Mouse (Mus musculus) adrenal gland, adult 2 months (tissue): ENCODE measurements around the gene Pax7. TPM values are rescaled to one million over a fixed set of nuclear protein-coding genes. Genes with fewer than 3 reads are reported as not detected.

Source experiments
- DNase-seq: peaks from one replicate; pipeline ENCODE4 v3.0.0; 2021
- polyA plus RNA-seq: library from polyadenylated mRNA; depleted of rRNA; stranded (reverse); fragments of >200 nt; gene quantifications from 2 replicates; pipeline ENCODE4 v1.2.3, GENCODE M21; 2012
- total RNA-seq, 2 experiments: library from RNA; stranded (reverse); gene quantifications; 2 replicates each; pipeline ENCODE4 v1.2.3; 2021

Gene Pax7
- total and polyA plus RNA-seq, 3 experiments: not detected

DNA sequence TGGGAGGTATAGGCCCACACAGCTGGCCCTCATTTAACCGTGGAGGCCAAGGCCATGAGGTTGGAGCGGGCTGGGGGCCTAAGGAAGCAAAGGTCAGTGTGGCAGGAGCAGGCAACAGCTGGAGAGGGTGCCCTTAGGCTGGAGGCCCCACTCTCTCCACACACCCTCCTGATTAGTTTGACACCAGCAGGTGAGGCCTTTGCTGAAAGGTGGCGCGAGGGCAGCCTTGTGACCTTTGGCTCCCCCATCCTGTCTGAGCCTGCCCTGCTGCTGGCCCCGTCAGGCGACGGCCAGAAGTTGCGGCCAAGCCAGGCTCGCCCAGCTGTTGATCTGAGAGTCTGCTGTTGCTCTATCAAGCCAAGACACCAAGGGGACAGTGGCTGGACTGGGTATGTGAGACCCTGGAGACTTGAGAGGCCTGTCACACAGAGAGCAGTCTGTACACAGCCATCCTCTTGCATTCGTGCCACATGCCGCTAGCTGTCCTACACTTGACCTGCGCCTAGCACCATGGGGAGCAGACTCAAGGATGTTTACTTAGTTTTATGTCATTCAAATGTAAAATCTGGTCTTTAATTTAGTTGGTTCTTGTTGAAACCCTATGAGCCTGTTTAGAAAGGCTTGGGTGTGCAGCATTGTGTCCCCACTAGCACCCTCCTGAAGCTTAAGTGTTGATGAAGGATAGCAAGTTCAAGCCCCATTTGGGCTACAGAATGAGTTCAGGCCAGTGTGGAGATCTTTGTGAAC is 86.0 kb downstream of the Pax7 start:
- no peak for DNase-seq

DNA sequence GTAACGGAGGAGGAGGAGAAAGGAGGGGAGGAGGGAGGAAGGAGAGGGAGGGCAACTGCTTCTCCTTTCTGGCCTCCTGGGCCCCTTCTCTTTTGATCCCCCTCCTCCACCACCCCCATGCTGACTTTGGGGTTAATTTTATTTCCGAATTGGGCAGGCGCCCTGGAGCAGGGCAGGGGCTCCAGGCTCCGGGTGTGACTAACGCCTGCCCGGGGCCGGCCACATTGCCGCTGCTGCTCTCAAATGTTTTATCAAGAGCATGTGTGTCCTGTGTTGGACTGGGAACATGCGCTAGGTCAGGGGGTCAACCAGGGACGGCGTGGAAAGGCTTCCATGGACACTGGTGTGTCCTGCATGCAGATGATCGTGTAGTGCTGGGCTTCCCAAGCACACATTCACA is 87.2 kb downstream of the Pax7 start:
- DNase-seq: no peak

DNA sequence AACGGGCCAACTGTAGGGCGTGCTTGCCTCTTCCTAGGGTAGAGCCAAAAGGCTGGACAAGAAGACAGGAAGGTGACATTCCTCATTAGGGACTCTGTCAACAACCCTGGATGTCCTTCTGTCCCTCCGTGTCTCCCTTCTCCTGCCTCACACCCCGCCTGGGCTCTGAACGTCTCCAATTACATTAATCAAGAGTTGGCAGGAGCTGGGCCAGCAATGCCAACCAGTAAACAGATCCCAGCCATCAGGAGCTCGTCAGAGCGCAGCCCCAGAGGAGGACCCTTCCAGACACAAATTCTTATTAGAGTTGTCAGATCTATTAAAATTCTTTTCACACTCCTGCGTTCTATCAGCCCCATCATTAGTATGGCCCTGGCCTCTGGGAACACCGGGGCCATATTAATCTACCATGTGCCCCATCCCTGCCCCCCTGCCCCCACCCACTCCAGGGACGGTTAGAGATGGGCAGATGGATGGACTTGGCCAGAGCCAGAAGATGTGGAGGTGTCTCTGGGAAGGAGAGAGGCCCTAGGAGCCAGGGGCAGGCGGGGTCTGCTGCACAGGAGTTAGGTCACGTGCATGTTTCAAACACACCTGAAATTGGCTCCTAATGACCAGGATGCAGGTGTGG is 88.4 kb downstream of the Pax7 start:
- DNase-seq: no peak

DNA sequence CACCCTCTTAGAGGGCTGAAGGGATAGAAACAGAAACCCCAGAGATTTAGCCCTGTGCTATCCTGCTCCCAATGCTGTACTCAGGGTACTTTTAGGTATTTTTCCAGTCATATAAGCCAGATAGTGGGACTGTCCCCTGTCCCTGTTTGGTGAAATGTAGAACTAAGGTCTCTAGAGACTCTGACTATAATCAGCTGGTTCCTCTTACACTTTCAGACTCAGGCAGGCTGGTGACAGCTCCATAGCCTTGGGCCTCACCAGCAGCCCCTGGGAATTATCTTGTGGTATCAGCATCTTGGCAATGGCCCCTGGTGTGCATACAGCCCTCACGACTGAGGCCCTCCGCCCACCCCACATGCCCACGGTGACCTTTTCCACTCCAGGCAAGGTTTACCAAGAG is 89.7 kb downstream of the Pax7 start:
- DNase-seq: no peak

DNA sequence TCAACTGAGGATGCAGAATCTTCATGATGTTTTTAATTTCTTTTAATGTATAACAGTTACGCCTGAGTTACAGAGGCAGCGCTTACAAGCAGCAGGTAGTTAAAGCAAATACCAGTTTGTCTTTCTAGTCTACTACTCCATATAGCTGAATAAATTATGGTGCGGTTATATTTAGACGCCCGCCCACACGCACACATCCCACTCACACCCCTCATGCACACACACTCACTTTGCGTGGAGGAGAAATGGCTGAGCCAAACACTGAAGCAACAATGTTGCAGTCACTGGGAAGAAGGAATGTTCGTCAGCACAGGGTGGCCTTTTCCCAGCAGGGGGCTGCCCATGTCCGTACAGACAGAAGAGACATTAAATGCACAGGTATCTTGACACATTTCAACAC is 96.3 kb downstream of the Pax7 start:
- DNase-seq: no peak

DNA sequence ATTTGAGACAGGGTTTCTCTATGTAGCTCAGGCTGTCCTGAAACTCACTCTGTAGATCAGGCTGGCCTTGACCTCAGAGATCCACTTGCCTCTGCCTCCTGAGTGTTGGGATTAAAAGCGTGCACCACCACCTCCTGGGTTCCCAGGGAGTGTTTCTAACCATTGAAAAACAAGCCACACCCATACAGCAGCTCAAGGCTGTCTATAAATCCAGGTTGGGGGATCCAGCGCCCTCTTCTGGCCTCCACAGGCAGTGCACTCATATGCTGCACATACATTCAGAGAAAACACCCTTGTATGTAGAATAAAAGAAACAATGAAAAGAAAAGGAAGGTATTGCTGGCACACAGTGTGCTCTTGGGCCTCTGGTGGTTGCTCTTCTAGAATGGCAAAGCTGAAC is 106.2 kb downstream of the Pax7 start:
- DNase-seq: no peak

DNA sequence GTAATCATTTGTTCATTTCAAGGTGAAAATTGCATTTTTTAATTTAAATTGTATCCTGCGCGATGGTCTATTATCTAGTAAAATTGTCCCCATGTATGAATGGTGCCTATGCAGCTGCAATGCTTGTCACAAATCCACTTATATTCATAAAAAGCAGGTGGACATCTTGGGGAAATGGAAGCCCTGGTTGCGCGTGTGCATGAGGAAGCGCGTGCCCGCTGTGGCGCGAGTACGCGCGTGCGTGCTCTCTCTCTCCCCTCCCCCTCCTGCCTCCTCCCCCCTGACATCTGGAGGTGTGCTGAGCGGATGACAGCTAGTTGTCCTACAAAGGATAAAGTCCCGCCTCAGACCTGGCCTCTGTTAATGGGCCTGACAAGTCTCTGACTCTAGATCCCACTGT is 107.9 kb downstream of the Pax7 start:
- no peak for DNase-seq

DNA sequence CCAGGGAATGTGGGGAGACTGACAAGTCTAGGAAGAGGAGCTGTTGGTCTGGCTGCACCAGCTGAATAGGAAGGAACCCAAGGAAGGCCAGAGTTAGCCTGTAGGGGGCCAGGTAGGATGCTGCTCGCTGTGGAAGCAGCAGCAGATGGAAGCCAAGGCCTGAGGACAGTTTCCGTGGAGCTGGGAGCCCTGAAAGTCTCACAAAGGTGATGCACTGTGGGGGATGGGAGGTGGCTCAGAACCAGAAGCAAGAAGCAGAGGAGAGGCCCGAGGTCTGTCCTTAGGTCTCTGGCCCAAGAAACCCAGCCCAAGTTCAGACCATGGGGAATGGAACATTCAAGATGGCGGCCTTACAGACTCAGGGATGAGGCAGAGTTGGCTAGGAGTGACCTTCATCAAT is 109.0 kb downstream of the Pax7 start:
- DNase-seq: no peak

DNA sequence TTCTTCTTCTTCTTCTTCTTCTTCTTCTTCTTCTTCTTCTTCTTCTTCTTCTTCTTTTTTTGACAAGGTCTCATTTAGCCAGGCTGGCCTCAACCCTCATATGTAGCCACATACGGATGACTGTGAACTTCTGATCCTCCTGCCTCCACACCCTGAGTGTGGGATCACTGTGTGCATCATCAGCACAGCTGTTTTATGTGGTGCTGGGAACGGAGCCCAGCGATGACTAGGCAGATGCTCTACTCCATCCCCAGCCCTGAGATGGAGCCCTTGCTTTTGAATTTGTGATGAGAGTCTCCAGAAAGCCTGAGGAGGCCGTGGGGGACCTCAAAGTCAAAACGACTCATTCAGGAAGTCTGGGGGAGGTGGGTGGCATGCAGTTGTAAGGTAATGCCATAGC is 114.3 kb downstream of the Pax7 start:
- DNase-seq: no peak

DNA sequence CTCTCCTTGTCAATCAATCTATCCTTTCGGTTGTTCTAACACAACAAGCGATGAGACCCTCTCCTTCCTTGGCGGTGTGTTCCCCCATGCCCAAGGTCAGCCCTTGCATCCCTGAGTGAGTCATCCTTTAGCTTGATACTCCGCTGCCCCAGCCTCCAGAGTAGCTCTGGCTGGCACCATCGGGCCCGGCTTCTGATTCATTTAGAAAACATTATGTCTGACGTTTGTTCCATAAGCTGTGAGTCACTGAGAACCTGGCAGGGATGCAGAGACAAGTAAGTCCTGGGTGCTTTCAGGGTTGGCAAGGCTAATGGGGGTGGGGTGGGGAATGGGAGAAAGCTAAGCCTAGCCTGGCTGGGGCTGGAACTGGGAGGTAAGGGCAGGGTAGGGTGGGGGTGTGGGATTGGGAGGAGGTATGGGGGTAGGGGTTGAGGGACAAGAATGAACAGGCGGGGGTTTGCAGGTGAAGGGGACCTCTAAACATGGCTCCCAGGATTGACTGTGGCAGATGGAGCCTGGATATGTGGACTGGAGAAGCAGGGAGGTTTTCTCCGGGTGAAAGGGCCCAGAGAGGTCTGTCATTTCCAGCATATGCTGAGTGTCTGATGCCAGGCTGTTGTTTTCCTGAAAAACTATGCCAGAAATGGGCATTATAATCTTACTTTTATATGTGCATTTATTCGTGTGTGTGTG is 116.7 kb downstream of the Pax7 start:
- peak; percentile 90 for DNase-seq

DNA sequence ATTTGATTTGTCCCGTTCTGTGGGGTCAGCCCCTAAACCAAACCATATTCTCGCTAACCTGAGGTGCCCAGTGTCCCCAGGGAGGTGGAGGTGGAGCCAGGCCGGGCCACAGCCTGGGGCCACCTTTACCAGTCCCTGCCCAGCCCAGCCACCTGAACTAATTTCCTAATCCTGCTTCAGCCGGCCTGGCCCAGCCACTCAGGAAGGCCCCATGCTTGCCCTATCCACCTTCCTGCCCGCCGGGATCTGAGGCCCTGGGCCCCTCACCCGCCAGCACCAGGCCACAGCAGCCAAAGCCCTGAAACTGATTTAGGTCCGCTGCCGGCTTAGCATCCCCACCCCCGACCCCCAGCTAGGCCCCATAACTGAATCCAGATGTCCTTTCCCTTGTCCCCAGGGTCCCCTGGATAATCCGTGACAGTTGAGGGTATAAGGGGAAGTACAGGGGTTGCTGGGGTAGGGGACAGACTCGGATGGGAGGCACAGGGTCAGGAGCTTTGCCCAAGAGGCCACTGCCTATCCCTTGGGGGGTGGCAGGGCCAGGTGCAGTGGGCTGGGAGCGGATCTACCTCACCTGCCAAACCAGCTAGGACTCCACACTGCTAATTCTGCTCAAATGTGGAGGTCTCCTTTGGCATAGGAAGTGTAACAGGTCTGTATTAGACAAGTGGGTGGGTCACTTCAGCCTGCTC is 117.9 kb downstream of the Pax7 start:
- no peak for DNase-seq

DNA sequence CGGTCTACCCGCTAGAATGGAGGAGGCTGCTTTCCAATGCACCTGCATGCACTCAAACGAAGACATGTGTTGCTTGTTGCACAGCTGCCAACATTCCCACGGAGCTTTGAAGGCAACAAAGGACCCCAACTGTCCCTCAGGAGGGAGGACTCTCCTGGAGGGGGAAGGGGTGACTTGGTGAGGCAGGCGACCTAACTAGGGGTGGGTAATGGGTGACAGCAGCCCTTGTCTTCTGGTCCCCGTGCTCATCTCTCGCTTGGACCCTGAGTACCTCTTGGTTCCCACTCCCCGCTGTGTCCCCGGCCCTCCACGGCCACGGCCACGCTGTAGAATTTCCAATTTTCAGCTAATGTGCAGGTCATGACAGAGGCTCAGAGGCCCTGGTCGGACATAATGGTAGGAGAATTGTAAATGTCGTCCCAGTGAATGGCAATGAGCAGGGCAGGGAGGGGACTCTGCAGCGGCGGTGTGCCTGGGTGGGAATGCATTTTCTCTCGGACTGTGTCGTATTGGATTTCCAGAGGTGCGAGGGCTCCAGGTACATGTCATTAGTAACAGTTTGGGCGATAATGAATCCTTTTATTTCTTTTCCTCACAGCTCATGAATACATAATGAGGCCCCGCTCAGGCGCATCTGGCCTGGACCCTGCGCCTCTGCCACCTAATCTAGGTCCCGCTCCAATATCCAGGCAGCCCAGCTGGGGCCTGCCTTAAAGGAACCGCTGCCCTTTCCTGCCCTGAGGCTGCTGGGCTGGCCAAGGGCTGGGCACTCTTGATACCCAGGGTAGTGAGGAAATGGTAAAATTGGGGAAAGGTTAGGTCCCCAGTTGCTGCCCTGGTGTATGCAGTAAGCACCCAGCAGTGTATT is 122.6 kb downstream of the Pax7 start:
- no peak for DNase-seq

DNA sequence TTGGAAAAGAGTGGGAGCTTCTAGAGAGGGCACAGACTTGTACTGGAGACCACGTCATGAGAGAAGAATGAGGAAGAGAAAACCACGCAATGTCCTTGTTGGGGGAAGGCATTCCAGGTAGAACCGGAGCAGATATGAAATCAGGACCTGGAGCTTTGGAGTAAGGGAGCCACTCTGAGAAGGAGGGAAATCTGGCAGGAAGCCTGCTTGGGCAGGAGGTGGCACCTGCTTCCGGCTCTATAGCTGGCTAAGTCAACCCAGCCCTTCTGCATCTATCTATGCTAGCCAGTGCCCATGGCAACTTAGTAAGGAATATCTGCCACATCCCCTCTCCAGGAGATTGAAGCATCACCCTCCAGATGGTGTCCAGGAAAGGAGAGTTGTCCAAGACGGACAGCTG is 127.3 kb downstream of the Pax7 start:
- DNase-seq: no peak

DNA sequence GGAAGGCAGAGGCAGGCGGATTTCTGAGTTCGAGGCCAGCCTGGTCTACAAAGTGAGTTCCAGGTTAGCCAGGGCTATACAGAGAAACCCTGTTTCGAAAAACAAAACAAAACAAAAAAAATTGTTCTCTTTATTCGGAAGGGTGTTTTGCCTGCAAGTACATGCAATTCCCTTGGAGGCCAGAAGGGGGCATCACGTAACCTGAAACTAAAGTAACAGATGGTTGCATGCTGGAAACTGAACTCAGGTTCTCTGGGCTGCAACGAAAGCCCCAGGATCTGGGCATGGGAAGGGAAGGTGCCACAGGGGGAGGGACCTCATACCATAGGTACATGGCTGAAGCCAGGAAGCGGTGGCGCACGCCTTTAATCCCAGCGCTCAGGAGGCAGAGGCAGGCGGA is 129.9 kb downstream of the Pax7 start:
- DNase-seq: no peak

DNA sequence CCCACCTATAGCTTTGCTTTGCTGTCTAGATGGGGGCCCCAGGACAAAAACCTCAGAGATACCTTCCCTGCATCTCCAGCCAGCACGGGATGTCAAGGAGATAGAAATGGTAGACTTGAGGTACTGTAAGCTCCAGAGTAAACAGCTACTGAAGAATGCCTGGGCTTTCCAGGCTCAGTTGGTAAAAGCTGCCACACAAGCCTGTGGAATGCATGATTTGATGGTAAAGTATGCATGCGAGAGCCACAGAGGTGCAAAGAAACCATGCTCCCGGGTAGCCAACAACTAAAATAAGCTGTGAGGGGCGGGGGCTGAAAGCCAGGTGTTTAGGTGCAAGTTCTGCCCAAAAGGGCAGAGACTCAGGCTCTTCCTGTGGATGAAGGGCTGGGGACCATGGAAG is 130.4 kb downstream of the Pax7 start:
- DNase-seq: no peak

DNA sequence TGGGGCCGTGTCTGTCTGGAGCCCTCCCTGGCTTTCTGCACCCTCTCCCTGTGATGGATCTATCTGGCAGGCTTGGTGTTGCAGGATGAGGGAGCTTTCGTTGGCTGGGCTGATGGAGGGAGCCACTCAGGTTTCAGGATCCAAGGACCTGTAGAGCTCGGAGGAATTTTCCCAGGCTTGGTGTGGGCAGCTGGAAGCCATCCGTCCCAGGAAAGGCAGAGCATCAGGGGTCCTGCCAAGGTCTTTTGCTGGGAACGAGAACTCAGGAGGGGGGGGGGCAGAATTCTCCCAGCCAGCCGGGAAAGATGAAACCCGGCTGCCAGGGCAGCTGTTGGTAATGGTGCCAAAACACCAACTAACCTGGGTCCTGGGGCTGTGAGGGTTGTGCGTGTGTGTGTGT is 134.7 kb downstream of the Pax7 start:
- DNase-seq: no peak

DNA sequence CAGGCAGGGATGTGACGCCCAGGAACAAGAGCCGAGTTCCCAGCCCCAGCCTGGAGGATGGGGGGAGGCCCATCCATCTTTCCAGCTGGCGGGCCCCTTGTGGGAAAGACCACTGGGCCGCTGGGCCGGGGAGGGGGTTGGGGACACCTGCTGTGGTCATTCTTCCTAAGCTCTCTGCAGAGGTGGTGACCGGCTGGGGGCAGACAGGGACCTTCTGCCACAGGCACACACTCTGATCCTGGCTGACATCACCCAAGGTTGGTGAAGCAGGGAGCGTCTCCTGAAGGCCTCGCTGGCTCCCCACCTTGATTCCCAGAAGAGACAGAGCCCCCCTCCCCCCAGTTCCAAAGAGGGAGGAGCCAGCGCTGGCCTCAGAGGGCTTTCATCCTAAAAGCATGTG is 135.6 kb downstream of the Pax7 start:
- no peak for DNase-seq

DNA sequence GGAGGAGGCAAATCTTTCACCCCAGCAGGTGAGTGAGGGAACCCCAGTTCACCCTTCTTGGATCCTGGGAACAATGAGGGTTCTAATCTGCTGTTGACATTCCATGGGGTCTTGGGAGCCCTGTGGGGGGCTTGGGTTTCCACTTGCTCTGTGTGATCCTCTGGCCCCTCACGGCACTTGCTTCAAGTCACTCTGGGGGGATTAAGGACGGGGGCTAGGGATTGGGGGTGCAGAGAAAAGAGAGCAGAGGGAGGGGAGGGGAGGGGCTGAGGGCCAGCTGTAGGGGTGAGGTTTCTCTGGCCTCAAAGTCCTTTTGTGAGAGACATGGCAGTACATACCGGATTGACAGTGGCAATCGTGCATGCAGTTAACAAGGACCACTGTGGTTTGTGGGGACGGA is 140.0 kb downstream of the Pax7 start:
- DNase-seq: no peak

DNA sequence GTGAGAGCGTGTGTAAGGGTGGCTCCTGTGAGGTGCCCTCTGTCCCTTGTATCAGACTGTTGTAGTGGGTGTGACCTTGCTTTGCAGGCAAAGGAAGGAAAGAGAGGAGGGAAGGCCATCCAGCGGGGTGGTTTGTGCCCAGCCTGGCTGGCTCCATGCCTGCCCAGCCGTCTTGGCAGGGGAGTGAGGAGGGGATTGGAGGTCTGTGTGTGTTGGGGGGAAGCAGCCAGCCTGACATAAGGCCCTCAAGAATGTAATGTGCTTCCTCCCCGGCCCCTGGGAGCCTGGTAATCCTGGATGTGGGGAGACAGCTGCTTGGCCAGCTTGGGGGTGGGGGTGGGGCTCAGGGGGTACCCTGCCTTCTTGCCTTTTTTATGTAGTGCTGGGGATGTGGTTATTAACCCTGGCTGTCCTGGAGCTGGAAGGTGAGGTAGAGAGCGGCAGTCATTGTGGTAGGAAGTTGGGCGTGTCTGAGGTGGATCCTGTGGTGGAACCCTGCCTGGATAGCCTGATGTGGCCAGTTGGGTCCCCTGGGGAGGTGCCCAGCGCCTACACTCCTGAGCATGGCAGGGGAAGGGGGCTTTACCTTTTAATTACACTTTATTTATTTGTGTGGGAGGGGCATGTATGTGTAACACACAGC is 143.6 kb downstream of the Pax7 start:
- DNase-seq: peak; percentile 19

DNA sequence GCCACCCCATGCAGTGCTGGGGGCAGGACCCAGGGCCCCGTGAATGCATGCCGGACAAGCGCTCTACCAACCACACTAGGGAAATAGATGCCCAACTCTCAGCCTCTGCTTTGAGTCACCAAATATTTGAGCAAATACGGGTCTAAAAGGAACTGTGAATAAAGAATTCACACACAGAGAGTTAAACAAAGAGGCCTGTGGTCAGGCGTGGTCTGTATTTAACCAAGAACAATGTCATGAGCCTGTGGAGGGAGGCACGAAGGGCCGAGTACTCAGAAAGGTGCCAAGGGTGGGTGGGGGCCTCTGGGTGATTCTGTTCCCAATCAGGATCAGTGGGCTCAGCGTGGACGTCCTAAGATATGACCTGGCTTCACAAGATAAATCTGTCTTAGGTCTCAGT is 145.3 kb downstream of the Pax7 start:
- DNase-seq: no peak
